Mouse (Mus musculus) midbrain, embryonic 11.5 days (tissue): ENCODE measurements around the gene Ncam2. TPM values are rescaled to one million over a fixed set of nuclear protein-coding genes. Genes with fewer than 3 reads are reported as not detected.
A peak's percentile ranks its signal among the peaks of the same experiment; 100 is the strongest.

Experiments
- ATAC-seq: fragments of 200-750 bp; cut with Nextera tagmentation; 2 replicates; pipeline ENCODE4 v1.8.0; 2017; ENCODE audit warnings: moderate TSS enrichment, moderate library complexity; ENCODE audit not compliant: low FRiP score
- DNase-seq: peaks from one replicate; pipeline ENCODE4 v3.0.0; 2015; ENCODE audit warnings: low spot score; ENCODE audit errors: missing footprints
- H3K27ac ChIP-seq: fragments of 300-500 bp; sonication (generic); 2 replicates; pipeline ENCODE4 v1.5.1; 2014; ENCODE audit warnings: low read depth, low read length
- H3K27me3 ChIP-seq: fragments of 300-500 bp; sonication (generic); 2 replicates; pipeline ENCODE4 v1.6.1; 2014; ENCODE audit warnings: mild to moderate bottlenecking, low read length, moderate library complexity, mixed read lengths; ENCODE audit not compliant: control insufficient read depth, insufficient read depth
- H3K36me3 ChIP-seq: fragments of 300-500 bp; sonication (generic); 2 replicates; pipeline ENCODE4 v1.6.1; 2014; ENCODE audit warnings: mild to moderate bottlenecking, low read length, moderate library complexity, mixed read lengths; ENCODE audit not compliant: control insufficient read depth, insufficient read depth
- H3K4me1 ChIP-seq: fragments of 300-500 bp; sonication (generic); 2 replicates; pipeline ENCODE4 v1.6.1; 2014; ENCODE audit warnings: low read length; ENCODE audit not compliant: control insufficient read depth, insufficient read depth
- H3K4me2 ChIP-seq: fragments of 300-500 bp; sonication (generic); 2 replicates; pipeline ENCODE4 v1.6.1; 2014; ENCODE audit warnings: mild to moderate bottlenecking, moderate library complexity
- H3K4me3 ChIP-seq: fragments of 300-500 bp; sonication (generic); 2 replicates; pipeline ENCODE4 v1.5.1; 2014; ENCODE audit warnings: low read depth, low read length
- H3K9ac ChIP-seq: fragments of 300-500 bp; sonication (generic); 2 replicates; pipeline ENCODE4 v1.6.1; 2014; ENCODE audit warnings: low read length
- H3K9me3 ChIP-seq: fragments of 300-500 bp; sonication (generic); 2 replicates; pipeline ENCODE4 v1.6.1; 2016; ENCODE audit warnings: low read length; ENCODE audit not compliant: control insufficient read depth
- WGBS: fragments of 180-500 bp; shearing (Covaris S2); extraction: QIAGEN DNeasy Blood & Tissue Kit; methylation state at CpG from one replicate; pipeline ENCODE4 v1.1.7; 2014; 5-methylcytosine and 5-hydroxymethylcytosine counted together
- polyA plus RNA-seq: library from polyadenylated mRNA; unstranded; fragments of >200 nt; fragmentation: Nextera tagmentation; extraction: Ambion mirVana; gene quantifications from 2 replicates; pipeline ENCODE4 v1.2.1, GENCODE M21; 2014

The Ncam2 gene
- polyA plus RNA-seq, result 3.5 and 3.7 TPM in 2 replicates

DNA sequence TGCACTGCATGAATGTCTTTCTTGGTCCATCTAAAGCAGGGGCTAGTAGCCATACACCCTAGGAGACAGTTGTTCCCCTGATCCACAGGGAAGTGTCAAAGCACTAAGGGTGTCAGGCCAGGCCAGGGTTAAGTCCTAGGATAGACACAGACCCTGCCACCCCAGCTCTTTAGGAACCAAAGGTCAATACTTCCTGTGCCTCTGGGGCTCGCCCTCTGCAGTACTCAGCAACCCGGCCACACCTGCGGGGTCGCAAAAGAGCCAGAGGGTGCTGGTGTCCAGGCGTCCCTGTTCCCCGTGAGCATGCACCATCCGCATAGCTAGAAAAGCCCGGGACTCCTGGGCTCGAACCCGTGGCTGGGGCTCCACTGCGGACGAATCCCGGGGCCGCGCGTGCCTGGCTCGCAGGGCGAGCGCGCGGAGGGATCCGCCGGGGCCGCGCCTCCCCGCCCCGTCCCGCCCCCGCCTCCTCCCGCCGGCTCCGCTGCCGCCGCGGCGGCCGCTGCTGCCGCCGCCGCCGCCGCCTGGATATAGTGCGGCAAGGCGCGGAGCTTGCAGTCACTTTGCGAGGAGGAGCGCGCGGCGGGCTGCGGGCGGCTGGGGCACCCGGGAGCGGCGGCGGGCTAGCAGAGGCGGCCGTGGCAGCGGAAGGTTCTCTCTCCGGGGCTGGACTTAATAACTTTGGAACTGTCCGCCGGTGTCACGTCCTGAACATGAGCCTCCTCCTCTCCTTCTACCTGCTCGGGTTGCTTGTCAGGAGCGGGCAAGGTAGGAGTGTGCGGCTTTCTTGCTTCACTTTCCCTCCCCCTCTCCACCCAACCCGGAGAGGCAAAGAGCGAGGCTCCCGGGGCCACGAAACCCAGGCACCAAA lies at the start of gene Ncam2:
Gene Ncam2 (plus strand): TSS at position 497 of the 871 bp plus-strand sequence.
- DNase-seq (peak; percentile 97), ATAC-seq (peak; percentile 84)
- Histone ChIP-seq H3K27ac (no peak within 1 kb of the TSS; the same call in 1 of the 2 replicates), H3K9ac (peak within 1 kb of the TSS; percentile 69), H3K9me3 (no peaks in the 10 kb centered on the region), H3K4me2 (peak within 1 kb of the TSS; percentile 74), H3K27me3 (no peaks in the 10 kb centered on the region), H3K4me3 (peak within 1 kb of the TSS; percentile 54), H3K4me1 (no peaks in the 10 kb centered on the region), H3K36me3 (no peaks in the 10 kb centered on the region)
- WGBS, result under 1% methylated on average over 64 of the region's 70 CpGs

DNA sequence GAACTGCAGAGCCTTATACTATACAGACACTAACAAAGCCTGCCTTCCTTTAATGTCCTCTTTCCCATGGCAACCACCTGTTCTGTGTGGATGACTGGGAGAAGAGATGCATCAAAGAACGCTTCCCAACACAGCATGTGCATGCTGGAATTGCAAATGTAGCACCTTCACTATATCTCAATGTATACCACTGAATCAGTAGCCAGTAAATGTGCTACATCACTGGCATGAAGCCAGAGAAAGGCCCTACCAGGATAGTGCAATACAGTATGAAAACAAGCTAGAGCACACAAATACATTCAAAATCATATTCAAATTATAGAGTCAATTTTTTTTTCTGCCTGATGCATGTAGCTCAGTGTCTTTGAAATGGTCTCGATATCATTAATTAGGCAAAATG lies 29.7 kb upstream of the Ncam2 start:
- Histone ChIP-seq H3K4me3 (no peak overlapping the region), H3K27me3 (no peaks in the 10 kb centered on the region), H3K4me2 (no peak overlapping the region), H3K27ac (no peak overlapping the region), H3K4me1 (no peaks in the 10 kb centered on the region), H3K36me3 (no peaks in the 10 kb centered on the region), H3K9ac (no peak overlapping the region), H3K9me3 (no peaks in the 10 kb centered on the region)
- ATAC-seq, result no peak
- no peak for DNase-seq
- 80% methylated on average over 2 of the region's 2 CpGs for WGBS

DNA sequence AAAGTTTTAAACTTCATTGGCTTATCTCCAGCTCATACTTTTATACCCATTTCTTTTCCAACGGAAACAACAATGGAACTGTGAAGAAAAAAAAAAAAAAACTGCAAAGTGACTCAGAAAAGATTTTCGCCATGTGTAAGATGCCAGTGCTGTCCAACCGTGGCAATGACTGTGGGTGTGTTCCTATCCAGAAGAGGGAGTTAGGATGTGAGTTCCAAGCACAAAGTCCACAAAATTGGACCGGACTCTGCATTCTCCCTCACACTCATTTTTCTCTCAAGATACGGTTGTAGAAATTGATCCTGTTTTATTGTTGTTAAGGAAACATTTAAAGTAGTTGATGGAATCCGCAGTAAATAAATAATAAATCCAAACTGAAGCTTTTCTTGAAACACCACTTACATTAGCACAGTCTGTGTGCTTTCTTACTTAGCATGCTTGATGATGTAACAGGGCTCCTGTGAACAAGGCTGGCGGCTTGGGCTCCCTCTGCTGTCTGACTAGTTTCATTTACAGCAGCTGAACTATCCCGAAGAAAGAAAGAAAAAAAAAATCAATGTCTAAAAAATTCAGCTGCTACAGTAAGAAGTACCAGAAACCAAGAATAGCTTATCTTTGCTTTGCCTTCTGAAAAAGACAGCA lies 25.1 kb upstream of the Ncam2 start:
- Histone ChIP-seq H3K27me3 (no peaks in the 10 kb centered on the region), H3K4me1 (no peaks in the 10 kb centered on the region), H3K9ac (no peak overlapping the region), H3K27ac (no peak overlapping the region), H3K4me3 (no peak overlapping the region), H3K36me3 (no peaks in the 10 kb centered on the region), H3K4me2 (no peak overlapping the region), H3K9me3 (no peaks in the 10 kb centered on the region)
- peak; percentile 86 for DNase-seq
- WGBS, result 59% methylated on average over 8 of the region's 8 CpGs
- ATAC-seq, result peak; percentile 76

DNA sequence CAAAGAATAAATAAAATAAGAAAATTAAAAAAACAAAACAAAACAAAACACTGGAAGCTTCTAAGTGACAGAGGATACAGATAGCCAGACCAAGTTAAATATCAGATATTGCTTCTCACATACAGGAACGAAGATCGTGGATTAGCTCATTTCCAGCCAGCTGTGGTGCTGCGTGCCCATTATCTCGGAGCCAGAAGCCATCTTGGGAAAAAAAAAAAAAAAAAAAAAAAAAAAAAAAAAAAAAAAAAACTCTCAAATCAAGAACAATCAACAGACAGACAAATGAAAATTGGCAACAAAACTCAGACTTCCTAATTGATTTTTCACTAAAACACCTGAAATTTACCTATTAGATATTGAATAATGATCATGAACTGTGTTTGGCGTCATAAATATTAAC lies 20.7 kb upstream of the Ncam2 start:
- no peak overlapping the region for H3K9ac ChIP-seq
- no peak overlapping the region for H3K27ac ChIP-seq
- no peak for DNase-seq
- H3K4me3 ChIP-seq, result no peak overlapping the region
- H3K4me1 ChIP-seq, result no peaks in the 10 kb centered on the region
- H3K27me3 ChIP-seq, result no peaks in the 10 kb centered on the region
- no peak for ATAC-seq
- no peaks in the 10 kb centered on the region for H3K36me3 ChIP-seq
- H3K9me3 ChIP-seq, result no peaks in the 10 kb centered on the region
- H3K4me2 ChIP-seq, result no peak overlapping the region
- WGBS, result 89% methylated on average over 5 of the region's 5 CpGs

DNA sequence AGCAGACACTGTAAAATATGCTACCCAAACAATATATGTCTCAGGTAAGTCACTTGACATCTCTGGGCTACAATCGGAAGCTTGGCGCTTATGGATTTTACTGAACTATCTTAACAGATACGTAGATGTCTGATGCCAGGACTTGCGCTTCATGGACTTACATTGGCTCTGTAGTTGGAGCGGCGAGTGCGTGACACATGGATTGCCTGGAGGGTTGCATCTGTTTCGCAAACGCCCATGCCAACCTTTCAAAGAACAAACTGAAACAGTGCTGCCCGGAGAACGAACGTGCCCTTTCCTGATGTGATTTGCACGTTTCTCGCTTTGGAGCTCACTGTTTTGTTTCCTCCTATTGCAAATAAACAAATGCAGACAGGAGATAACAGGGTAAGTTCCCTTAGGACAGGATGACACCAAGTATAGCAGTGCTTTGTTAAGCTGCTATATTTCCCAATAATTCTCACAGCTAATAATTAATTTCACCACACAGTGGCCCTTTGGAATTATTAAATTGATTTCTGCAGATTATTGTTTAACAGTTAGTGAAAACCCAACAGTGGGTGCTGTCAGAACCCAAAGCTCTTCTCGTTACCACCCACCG lies 12.8 kb upstream of the Ncam2 start:
- Histone ChIP-seq H3K4me1 (no peaks in the 10 kb centered on the region), H3K9me3 (no peaks in the 10 kb centered on the region), H3K27ac (no peak overlapping the region), H3K36me3 (no peaks in the 10 kb centered on the region), H3K4me3 (no peak overlapping the region), H3K4me2 (no peak overlapping the region), H3K9ac (no peak overlapping the region), H3K27me3 (no peaks in the 10 kb centered on the region)
- 87% methylated on average over 16 of the region's 16 CpGs for WGBS
- no peak for DNase-seq
- ATAC-seq, result no peak

DNA sequence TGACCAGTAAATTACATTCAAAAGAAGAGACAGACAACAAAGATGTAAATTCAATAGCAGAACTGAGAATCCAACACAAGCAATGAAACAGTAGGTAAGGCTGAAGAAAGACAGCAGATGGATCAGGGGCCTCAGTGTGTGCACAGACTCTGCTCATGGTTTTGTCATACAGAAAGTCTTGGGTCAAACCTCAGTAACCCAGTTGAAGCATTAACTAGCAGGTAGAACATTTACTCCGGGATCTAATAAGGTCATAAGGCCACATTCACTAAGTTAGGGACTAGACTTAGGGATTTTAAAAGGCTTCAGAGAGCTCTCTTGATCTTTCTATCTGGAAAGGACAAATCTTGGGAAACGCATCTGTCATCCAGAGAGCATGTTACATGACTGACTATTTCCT lies 8.9 kb upstream of the Ncam2 start:
- no peak overlapping the region for H3K27ac ChIP-seq
- H3K4me3 ChIP-seq, result no peak overlapping the region
- WGBS, result 89% methylated on average over 2 of the region's 2 CpGs
- no peak for ATAC-seq
- no peaks in the 10 kb centered on the region for H3K27me3 ChIP-seq
- no peaks in the 10 kb centered on the region for H3K9me3 ChIP-seq
- no peak overlapping the region for H3K9ac ChIP-seq
- no peaks in the 10 kb centered on the region for H3K4me1 ChIP-seq
- DNase-seq, result no peak
- no peak overlapping the region for H3K4me2 ChIP-seq
- no peaks in the 10 kb centered on the region for H3K36me3 ChIP-seq

DNA sequence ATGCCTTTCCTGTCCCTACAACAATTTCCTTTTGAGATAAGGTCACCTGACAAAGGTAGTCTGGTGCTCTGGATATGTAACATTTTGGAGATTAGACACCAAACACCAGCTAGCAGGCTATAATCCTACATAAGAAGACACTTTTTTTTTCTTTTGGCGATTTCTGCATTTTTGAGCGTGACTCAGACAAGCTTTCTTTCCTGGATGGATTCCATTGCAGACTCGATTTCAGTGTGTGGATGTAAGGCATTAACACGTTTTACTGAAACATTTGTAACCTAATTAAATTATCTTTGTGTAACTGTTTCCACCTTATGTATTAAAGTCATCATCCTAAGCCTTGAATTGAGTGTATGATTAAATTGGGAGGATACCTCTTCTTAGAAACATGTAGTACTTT lies 7.9 kb upstream of the Ncam2 start:
- no peaks in the 10 kb centered on the region for H3K27me3 ChIP-seq
- DNase-seq, result no peak
- no peak overlapping the region for H3K4me2 ChIP-seq
- no peaks in the 10 kb centered on the region for H3K4me1 ChIP-seq
- no peak overlapping the region for H3K4me3 ChIP-seq
- ATAC-seq, result no peak
- no peaks in the 10 kb centered on the region for H3K36me3 ChIP-seq
- WGBS, result 72% methylated on average over 4 of the region's 4 CpGs
- H3K9ac ChIP-seq, result no peak overlapping the region
- no peaks in the 10 kb centered on the region for H3K9me3 ChIP-seq
- no peak overlapping the region for H3K27ac ChIP-seq

DNA sequence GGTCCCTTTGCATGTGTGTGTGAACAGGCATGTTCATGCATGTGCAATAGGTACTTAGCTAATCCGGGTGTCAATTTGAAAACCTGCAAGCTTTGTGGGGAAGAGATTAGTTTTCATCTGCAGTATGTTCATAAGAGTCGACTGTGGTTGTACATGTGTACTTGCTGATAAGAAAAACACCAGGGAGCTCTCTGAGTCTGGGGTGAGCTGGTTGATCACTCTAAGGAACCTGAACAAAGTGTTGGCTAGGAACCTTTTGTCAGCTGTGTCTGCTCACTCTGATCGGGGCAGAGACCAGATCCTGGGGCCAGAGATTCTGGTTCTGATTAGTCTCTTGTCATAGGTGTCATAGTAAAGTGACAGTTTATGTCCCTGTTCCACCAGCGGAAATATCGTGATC lies 1.0 kb upstream of the Ncam2 start:
- no peaks in the 10 kb centered on the region for H3K9me3 ChIP-seq
- ATAC-seq (no peak), DNase-seq (peak; percentile 77)
- H3K4me1 ChIP-seq, result no peaks in the 10 kb centered on the region
- no peak overlapping the region for H3K27ac ChIP-seq
- H3K4me2 ChIP-seq, result no peak overlapping the region
- 79% methylated on average over 5 of the region's 5 CpGs for WGBS
- no peaks in the 10 kb centered on the region for H3K27me3 ChIP-seq
- no peak overlapping the region for H3K4me3 ChIP-seq
- H3K36me3 ChIP-seq, result no peaks in the 10 kb centered on the region
- no peak overlapping the region for H3K9ac ChIP-seq

DNA sequence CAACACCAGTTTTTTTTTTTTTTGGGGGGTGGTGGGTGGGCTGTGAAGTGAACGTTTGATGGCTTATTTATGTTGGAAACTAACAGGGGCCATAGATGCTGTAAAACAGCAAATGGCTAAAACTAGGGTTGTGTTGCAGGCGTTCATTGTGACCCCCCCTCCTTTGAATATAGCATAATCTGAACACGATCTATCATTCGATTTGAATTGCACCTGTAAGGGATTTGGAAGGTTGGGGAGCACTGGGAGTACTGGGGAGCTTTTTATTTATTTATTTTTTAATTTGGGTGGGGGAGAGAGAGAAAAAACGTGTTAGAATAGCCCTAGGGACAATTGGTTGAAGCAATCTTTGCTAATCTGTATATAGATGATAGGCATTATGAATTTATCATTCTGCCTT lies 974 bp downstream of the Ncam2 start:
- Histone ChIP-seq H3K36me3 (no peaks in the 10 kb centered on the region), H3K4me2 (peak overlapping the region; percentile 74), H3K27me3 (no peaks in the 10 kb centered on the region), H3K4me1 (no peaks in the 10 kb centered on the region), H3K9me3 (no peaks in the 10 kb centered on the region), H3K27ac (no peak overlapping the region), H3K9ac (peak overlapping the region; percentile 69; the same call in 1 of the 2 replicates), H3K4me3 (peak overlapping the region; percentile 54; the same call in 1 of the 2 replicates)
- WGBS, result 34% methylated on average over 5 of the region's 5 CpGs
- DNase-seq, result peak; percentile 89
- no peak for ATAC-seq
